Mouse (Mus musculus) hindbrain, embryonic 15.5 days (tissue): ENCODE results near the gene Med19. TPM values are rescaled to one million over a fixed set of nuclear protein-coding genes. Genes with fewer than 3 reads are reported as not detected.

ENCODE experiments used
- ATAC-seq: fragments of 200-750 bp; cut with Nextera tagmentation; 2 replicates; pipeline ENCODE4 v1.8.0; 2017; ENCODE audit warnings: low read depth, moderate number of reproducible peaks, moderate TSS enrichment; ENCODE audit not compliant: low FRiP score
- H3K27ac ChIP-seq: fragments of 300-500 bp; sonication (generic); replicated peaks from 2 replicates; pipeline ENCODE4 v1.5.1; 2015; ENCODE audit warnings: mild to moderate bottlenecking, inconsistent platforms
- H3K27me3 ChIP-seq: fragments of 300-500 bp; sonication (generic); 2 replicates; pipeline ENCODE4 v1.6.1; 2015; ENCODE audit warnings: control low read depth, inconsistent platforms
- H3K36me3 ChIP-seq: fragments of 300-500 bp; sonication (generic); 2 replicates; pipeline ENCODE4 v1.6.1; 2015; ENCODE audit warnings: control low read depth, inconsistent platforms
- H3K4me1 ChIP-seq: fragments of 300-500 bp; sonication (generic); replicated peaks from 2 replicates; pipeline ENCODE4 v1.6.1; 2015; ENCODE audit warnings: control low read depth, inconsistent platforms
- H3K4me2 ChIP-seq: fragments of 300-500 bp; sonication (generic); 2 replicates; pipeline ENCODE4 v1.6.1; 2015; ENCODE audit warnings: moderate library complexity, mild to moderate bottlenecking, inconsistent platforms
- H3K4me3 ChIP-seq: fragments of 300-500 bp; sonication (generic); 2 replicates; pipeline ENCODE4 v1.5.1; 2015; ENCODE audit warnings: mild to moderate bottlenecking, inconsistent platforms
- H3K9ac ChIP-seq: fragments of 300-500 bp; sonication (generic); 2 replicates; pipeline ENCODE4 v1.6.1; 2015; ENCODE audit warnings: inconsistent platforms
- H3K9me3 ChIP-seq: fragments of 300-500 bp; sonication (generic); 2 replicates; pipeline ENCODE4 v1.6.1; 2016; ENCODE audit warnings: control low read depth, inconsistent platforms
- WGBS: fragments of 180-500 bp; shearing (Covaris S2); methylation state at CpG from one replicate; pipeline ENCODE4 v1.1.7; 2015; 5-methylcytosine and 5-hydroxymethylcytosine counted together
- polyA plus RNA-seq: library from polyadenylated mRNA; unstranded; fragments of >200 nt; fragmentation: Nextera tagmentation; extraction: Ambion mirVana; gene quantifications from 2 replicates; pipeline ENCODE4 v1.2.1, GENCODE M21; 2015

Gene Med19
- polyA plus RNA-seq, 1 experiment from 2014 or later = 53.4 TPM

- Histone ChIP-seq H3K4me3 (peak overlapping the region; percentile 65), H3K9me3 (no peaks in the 10 kb centered on the region), H3K4me2 (peak overlapping the region; percentile 82), H3K9ac (no peak overlapping the region), H3K27me3 (no peaks in the 10 kb centered on the region), H3K27ac (no peak overlapping the region), H3K4me1 (peaks cover 39% of the 10 kb centered on the region), H3K36me3 (no peaks in the 10 kb centered on the region)
- no peak for ATAC-seq
- WGBS = 89% methylated on average over 6 of the region's 6 CpGs
Observed at GRCm38 (mm10) chr2:84647051-84647568, 31.1 kb upstream of the Med19 start.

GRCm38 (mm10) chr2:84648369-84648768 is 29.8 kb upstream of the Med19 start:
- WGBS = 12% methylated on average over 6 of the region's 6 CpGs
- no peaks in the 10 kb centered on the region for H3K36me3 ChIP-seq
- peak overlapping the region; percentile 76 for H3K27ac ChIP-seq
- H3K27me3 ChIP-seq = no peaks in the 10 kb centered on the region
- H3K9ac ChIP-seq = peak overlapping the region; percentile 80
- H3K9me3 ChIP-seq = no peaks in the 10 kb centered on the region
- H3K4me1 ChIP-seq = peaks cover 34% of the 10 kb centered on the region
- H3K4me2 ChIP-seq = peak overlapping the region; percentile 82
- H3K4me3 ChIP-seq = peak overlapping the region; percentile 65
- peak; percentile 50; the same call in 1 of the 2 replicates for ATAC-seq

GRCm38 (mm10) chr2:84649674-84650073 is 28.5 kb upstream of the Med19 start:
- Histone ChIP-seq H3K9ac (peak overlapping the region; percentile 80), H3K36me3 (no peaks in the 10 kb centered on the region), H3K4me1 (peaks cover 31% of the 10 kb centered on the region), H3K4me3 (peak overlapping the region; percentile 65), H3K27me3 (no peaks in the 10 kb centered on the region), H3K4me2 (peak overlapping the region; percentile 82), H3K9me3 (no peaks in the 10 kb centered on the region), H3K27ac (peak overlapping the region; percentile 96)
- no peak for ATAC-seq
- WGBS = under 1% methylated on average over 10 of the region's 10 CpGs

DNA sequence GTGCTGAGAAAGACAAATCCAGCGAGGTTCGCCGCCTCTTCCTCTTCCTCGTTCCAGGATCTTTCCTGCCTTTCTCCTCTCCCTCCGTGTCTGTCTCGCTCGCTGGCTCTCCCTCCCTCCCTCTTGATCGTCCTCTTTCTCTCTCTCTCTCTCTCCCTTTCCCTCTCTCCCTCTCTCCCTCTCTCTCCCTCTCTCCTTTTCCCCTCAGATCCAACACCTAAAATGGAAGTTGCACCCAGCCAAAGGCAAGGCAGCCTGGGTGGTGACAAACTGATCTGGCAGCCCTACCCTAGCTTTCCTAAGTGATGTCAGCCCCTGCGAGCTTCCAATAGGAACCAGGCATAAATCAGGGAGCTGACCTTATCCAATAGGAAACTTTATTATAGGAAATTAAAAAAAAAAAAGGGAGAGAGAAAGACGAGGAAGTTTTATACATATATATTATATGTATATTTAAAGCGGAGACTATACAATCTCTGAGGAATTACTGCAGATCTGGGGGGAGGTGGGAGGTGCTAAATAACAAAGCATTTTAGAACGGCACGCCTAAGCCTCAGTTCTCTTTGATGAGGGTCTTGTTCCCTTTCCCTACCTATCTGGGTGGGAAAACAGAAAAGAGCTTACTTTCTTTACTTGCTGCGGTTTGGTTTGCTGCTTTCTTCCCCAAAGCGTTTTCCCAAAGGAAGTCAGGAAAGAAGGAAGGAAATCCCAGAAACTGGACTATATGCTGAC is 27.6 kb upstream of the Med19 start, which contains the start of gene Ctnnd1:
Ctnnd1 (minus strand) TSS at position 302 of the 732 bp plus-strand sequence.
- peak; percentile 98 for ATAC-seq
- Histone ChIP-seq H3K4me1 (peaks cover 31% of the 10 kb centered on the region), H3K9ac (peak within 1 kb of the TSS; percentile 80), H3K27ac (peak within 1 kb of the TSS; percentile 96), H3K36me3 (no peaks in the 10 kb centered on the region), H3K27me3 (no peaks in the 10 kb centered on the region), H3K9me3 (no peaks in the 10 kb centered on the region), H3K4me2 (peak within 1 kb of the TSS; percentile 82), H3K4me3 (peak within 1 kb of the TSS; percentile 65)
- 0% methylated on average over 15 of the region's 15 CpGs for WGBS

DNA sequence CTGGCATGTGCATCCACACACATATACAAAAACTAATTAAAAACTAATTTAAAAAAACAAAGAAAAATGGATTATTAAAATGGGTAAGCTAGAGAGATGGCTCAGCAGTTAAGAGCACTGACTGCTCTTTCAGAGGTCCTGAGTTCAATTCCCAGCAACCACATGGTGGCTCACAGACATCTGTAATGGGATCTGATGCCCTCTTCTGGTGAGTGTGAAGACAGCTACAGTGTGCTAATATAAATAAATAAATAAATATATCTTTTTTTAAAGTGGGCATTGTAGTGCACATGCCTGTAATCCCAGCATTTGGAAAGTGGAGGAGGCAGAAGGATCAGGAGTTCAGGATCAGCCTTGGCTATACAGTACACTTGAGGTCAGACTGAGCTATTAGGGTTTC is 24.8 kb upstream of the Med19 start:
- no peak for ATAC-seq
- Histone ChIP-seq H3K4me1 (0 out of 2 replicates have a peak, but pooled peaks cover 9% of the 10 kb centered on the region), H3K9me3 (no peaks in the 10 kb centered on the region), H3K9ac (no peak overlapping the region), H3K4me3 (no peak overlapping the region), H3K4me2 (no peak overlapping the region), H3K27ac (no peak overlapping the region), H3K36me3 (no peaks in the 10 kb centered on the region), H3K27me3 (no peaks in the 10 kb centered on the region)

DNA sequence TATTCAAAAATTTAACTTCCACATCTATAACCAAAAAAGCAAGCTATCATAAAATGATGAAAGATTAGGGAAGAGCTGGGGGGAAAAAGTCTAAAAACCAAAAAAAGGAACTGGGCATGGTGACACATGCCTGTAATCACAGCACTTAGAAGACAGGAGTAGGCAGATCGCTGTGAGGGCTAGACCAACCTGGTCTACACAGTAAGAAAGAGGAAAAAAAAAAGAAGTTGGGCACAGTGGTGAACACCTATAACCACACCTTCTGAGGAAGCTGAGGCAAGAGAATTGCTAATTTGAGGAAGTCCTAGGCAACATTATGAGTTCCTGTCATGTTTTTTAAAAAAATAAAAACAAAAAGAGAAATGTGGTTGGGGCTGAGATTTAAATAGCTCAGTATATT is 22.3 kb upstream of the Med19 start:
- Histone ChIP-seq H3K27ac (no peak overlapping the region), H3K4me3 (no peak overlapping the region), H3K4me1 (0 out of 2 replicates have a peak, but pooled peaks cover 9% of the 10 kb centered on the region), H3K27me3 (no peaks in the 10 kb centered on the region), H3K36me3 (no peaks in the 10 kb centered on the region), H3K9me3 (no peaks in the 10 kb centered on the region), H3K9ac (no peak overlapping the region), H3K4me2 (no peak overlapping the region)
- WGBS = 71% methylated on average over 1 of the region's 1 CpGs
- no peak for ATAC-seq

DNA sequence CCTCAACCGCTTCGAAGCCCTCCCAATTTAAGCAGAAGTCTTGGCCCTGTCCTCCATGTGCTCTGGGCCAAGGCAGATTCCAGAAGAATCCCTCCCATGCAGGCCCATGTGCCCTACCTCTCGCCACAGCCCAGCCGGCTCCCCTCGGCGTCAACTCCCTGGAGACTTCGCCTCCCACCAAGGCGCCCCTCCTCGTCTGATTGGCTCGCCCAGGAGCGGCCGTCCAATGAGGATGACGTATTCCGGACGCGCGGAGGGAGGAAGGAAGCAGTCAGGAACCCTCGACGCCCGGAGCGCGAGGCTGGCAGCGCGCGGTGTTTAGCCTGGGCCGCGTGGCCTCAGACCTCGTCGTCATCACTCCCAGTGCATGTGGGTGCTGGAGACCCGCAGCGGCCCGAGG is 19.4 kb upstream of the Med19 start, which contains the start of gene Btbd18:
Btbd18 (plus strand) TSS at position 274 of the 400 bp plus-strand sequence.
- no peak for ATAC-seq
- H3K9me3 ChIP-seq = no peaks in the 10 kb centered on the region
- WGBS = 93% methylated on average over 32 of the region's 32 CpGs

DNA sequence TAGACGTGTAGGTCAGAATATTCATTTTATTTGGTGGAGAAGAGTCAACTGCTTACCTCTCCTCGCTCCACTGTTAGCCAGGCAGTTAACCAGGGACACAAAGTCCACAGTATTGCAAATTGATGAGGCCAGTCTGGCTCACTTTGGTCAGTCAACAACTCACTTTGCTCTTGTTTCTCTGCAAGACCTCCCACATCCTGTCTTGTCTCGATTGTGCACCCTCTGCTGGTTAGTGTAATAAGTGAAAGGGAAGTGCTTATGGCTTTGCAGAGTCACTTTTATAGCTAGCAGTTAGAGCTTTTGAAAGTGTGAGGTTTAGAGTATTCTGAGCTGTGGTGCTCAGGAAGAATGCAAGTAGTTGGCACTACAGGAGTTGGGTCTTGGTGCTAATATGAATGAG is 17.9 kb upstream of the Med19 start:
- WGBS = 68% methylated on average over 3 of the region's 3 CpGs
- Histone ChIP-seq H3K27ac (no peak overlapping the region), H3K4me2 (no peak overlapping the region), H3K9ac (no peak overlapping the region), H3K36me3 (no peaks in the 10 kb centered on the region), H3K4me1 (no peaks in the 10 kb centered on the region), H3K27me3 (no peaks in the 10 kb centered on the region), H3K4me3 (no peak overlapping the region), H3K9me3 (no peaks in the 10 kb centered on the region)
- ATAC-seq = no peak

More for the DNA sequence above, 19.4 kb upstream of the Med19 start, which contains the start of gene Btbd18:
- Histone ChIP-seq H3K27ac (no peak within 1 kb of the TSS), H3K27me3 (no peaks in the 10 kb centered on the region), H3K9ac (no peak within 1 kb of the TSS), H3K4me1 (no peaks in the 10 kb centered on the region), H3K4me2 (no peak within 1 kb of the TSS), H3K4me3 (no peak within 1 kb of the TSS), H3K36me3 (no peaks in the 10 kb centered on the region)

DNA sequence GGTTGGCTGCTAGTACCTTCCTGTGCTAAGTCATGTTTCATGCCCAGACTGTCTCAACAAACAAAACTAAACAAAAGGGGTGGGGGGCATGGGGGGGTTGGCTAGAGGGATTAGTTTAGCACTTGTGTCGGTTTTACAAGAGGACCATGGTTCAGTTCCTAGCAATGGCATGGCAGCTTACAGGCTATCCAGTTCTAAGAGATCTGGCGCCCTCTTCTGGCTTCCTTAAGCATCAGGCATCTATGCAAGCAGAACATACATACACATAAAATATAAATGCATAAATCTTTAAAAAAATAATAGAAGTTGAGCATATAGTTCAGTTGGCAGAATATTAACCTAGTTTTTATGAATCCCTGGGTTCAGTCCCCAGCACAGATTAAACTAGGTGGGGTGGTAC is 15.3 kb upstream of the Med19 start:
- Histone ChIP-seq H3K27me3 (no peaks in the 10 kb centered on the region), H3K4me2 (no peak overlapping the region), H3K4me3 (no peak overlapping the region), H3K9me3 (no peaks in the 10 kb centered on the region), H3K4me1 (no peaks in the 10 kb centered on the region), H3K36me3 (no peaks in the 10 kb centered on the region), H3K9ac (no peak overlapping the region), H3K27ac (no peak overlapping the region)
- ATAC-seq = no peak
- 35% methylated on average over 2 of the region's 2 CpGs for WGBS

DNA sequence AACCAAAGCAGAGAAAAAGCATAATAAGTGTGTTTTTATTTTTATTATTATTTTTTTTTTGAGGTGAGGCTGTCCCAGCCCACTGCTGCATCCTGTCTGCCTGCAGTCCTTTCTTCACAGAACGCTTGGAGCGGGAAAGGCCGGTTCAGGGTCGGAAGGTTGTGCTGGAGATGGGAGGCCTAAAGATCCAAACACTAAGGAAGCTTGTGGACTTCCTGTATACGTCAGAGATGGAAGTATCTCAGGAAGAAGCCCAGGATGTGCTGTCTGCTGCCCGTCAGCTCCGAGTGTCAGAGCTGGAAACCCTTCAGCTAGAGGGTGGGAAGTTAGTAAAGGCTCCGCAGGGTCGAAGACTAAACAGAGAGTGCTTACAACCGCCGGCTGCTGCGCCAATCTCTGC is 12.1 kb upstream of the Med19 start:
- no peaks in the 10 kb centered on the region for H3K27me3 ChIP-seq
- H3K36me3 ChIP-seq = peaks cover 6% of the 10 kb centered on the region; the same call in 1 of the 2 replicates
- no peaks in the 10 kb centered on the region for H3K9me3 ChIP-seq
- no peak overlapping the region for H3K4me3 ChIP-seq
- 70% methylated on average over 12 of the region's 12 CpGs for WGBS
- no peak for ATAC-seq
- H3K27ac ChIP-seq = no peak overlapping the region
- H3K4me1 ChIP-seq = peaks cover 15% of the 10 kb centered on the region
- no peak overlapping the region for H3K9ac ChIP-seq
- no peak overlapping the region for H3K4me2 ChIP-seq

DNA sequence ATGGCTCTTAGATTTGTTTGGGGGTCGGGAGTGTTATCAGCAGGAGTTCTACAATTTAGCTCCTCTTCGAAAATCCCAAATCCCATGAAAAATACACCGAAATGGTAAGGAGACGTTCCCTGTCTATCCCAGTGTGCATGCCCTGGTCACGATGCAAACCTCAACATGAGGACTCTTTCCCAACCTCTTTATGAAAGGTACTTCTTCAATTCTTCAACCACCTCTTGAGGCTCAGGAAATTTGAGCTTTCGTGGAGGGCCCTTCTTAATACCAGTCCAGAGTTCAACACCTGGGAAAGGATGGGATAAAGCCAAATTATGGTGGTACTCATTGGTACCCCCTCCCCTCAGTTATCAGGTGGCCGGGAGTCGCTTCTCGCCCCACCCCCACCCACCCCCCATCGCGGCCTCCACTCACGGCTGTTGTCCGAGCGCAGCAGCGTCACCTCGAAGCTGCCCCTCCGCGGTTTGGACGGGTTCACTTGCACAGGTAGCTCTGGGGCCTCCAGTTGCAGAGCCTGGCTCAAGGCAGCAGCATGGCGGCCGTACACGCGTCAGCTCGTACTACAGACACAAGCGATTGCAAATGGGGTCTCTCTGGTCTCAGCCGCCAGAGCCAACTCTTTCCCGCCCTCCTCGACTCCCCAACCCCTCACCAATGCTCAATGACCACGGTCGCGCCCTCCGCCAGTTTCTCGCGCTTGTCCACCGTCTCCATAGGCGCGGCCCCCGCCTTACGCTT is 8.2 kb upstream of the Med19 start:
- Histone ChIP-seq H3K4me3 (peak overlapping the region; percentile 95), H3K9me3 (no peaks in the 10 kb centered on the region), H3K4me2 (peak overlapping the region; percentile 75), H3K9ac (peak overlapping the region; percentile 92), H3K36me3 (peaks cover 31% of the 10 kb centered on the region), H3K27me3 (no peaks in the 10 kb centered on the region), H3K27ac (peak overlapping the region; percentile 94), H3K4me1 (peaks cover 19% of the 10 kb centered on the region)
- WGBS = 2% methylated on average over 39 of the region's 39 CpGs
- ATAC-seq = peak; percentile 88

DNA sequence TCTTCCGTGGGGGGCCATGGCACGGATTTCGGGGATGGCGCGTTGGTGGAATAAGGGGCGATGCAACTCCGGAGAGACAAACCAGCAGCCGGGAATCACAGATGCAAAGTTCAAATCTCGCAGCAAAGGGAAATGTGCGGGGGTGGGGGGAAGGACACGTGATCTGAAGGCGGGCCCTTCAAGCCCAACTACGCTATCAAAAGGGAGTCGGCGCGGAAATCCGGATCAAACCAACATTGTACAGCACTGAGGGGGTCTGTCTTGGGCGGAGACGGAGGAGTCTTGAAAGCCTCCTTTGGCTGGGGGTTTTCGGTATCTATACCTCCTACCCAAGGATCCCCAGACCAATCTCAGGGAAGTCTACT is 7.7 kb upstream of the Med19 start, which contains the start of gene Selenoh:
Selenoh (minus strand) TSS at position 202 of the 365 bp plus-strand sequence.
- Histone ChIP-seq H3K27ac (peak within 1 kb of the TSS; percentile 94), H3K27me3 (no peaks in the 10 kb centered on the region), H3K36me3 (peaks cover 36% of the 10 kb centered on the region), H3K4me2 (peak within 1 kb of the TSS; percentile 75), H3K9me3 (no peaks in the 10 kb centered on the region), H3K4me3 (peak within 1 kb of the TSS; percentile 95), H3K4me1 (peaks cover 19% of the 10 kb centered on the region), H3K9ac (peak within 1 kb of the TSS; percentile 92)
- under 1% methylated on average over 20 of the region's 20 CpGs for WGBS
- ATAC-seq = peak; percentile 97
